Mouse (Mus musculus) mouse embryonic stem cell (cell line): ENCODE data around the gene Pld5.

Source experiments
- in situ Hi-C, 2 experiments: fragments of 300-500 bp; cut with MboI; formaldehyde crosslinking; loops; 1 replicate in 1 of 2; 3 replicates in 1 of 2; pipeline ENCODE4 v1.14.3; 2019 to 2020; ENCODE audit warnings: low sequenced_read_pairs in 2 of 2, low pct_unique_long_range_greater_than_20kb in 1 of 2, mixed read lengths in 1 of 2; ENCODE audit not compliant: unreplicated experiment in 1 of 2

Gene Pld5

DNA sequence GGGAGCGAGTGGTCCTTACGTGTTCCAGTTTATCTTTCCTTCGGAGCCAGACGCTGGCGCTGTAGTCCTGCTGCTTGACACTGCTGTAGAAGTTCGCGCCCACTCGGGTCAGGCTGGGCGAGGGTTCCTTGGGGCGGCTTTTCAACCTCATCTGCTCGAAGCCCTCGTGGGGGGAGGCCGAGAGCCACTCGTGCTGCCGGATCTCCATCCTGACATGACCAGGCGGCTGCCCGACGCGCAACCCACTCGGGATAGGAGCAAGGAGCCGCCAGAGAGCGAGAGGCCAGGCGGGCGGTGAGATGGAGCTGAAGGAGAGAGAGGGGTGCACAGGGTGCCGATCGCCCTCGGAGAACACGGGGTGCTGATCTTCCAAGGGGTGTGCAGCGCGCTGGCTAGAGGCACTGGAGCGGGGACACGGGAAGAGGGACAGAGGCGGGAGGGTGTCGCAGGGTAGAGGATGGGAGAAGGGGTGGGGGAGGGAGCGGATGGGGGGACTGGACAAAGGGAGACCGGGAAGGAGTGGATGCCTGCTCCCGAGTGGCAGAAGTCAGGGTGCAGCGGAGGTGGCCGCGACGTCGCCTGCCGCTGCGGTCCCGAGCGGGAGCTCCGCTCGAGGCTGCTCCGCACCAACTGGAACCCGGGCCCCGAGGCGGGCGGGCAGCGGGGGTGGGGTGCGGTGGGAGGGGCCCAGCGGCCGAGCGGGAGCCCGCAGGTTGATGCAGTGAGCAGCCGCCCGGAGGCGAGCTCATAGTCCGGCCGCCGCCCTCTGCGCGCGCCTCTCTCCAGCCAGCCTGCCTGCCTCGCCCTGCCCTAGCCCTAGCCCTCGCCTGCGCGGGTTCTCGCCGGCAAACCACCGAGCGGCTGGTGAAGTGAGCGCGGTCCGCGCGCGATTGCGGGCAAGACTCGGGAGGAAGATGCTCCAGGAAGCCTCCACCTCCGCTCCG is at the start of gene Pld5:
Pld5 (minus strand) TSS at position 646 of the 944 bp plus-strand sequence.
- in situ Hi-C loops = no loop called here

DNA sequence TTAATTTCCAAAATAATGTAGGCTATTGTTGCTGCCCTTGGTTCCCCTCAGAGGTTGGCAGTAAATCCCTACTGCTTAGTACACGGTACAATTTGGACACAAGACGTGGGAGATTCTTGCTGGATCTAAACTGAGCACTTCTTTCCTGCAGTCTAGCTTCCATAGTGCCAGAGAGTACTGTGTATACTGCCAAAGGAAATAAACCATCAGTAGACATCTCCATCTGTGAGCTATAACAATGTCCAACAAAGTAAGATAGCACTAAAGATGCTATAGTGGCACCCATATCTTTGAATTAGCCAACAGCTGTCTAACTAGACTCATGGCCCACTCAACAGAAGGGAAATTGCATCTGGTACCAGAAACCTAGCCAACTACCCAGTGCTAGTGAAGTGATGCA is 40.0 kb upstream of the Pld5 start:
- in situ Hi-C loops = no loop called here

DNA sequence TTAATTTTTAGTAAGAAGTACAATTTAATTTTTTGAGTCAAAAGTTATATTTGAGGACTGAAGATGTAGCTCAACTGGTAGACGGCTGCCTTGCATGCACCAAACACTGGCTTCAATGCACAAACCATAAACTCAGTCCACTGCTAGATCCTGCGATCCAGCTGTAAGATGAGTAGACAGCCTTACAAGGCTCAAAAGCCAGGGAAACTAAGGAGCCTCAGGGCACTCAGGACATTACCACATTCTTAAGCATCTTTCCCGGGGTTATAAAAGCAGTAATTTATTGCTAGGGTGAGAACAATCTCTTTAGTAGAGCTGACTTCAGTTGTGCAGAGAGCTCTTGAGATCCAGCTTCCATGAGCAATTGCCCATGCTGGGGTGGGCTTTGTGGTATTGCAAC is 35.1 kb upstream of the Pld5 start:
- in situ Hi-C loops = no loop called here

DNA sequence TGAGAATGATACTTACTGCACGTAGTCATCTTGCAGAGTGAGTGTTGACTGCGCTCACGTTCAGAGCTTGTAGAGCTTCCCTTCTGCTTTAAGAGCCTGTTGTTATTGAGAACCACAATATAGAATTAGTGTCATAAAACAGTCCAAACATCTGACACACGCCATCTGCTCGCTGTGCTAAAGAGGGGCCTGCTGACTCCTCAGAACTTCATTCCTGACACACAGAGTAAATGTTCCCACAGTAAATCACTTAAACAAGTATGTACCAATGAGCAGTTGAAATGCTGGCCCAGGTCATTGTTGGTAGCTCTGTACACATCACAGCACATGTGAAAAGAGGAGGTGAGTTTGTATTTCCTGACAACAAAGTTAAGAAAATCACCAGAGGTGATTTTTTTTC is 14.3 kb upstream of the Pld5 start:
- in situ Hi-C loops = no loop called here

- in situ Hi-C loops = no loop called here
These were observed 484 bp upstream of the Pld5 start for GRCm38 (mm10) chr1:176275611-176275980.

DNA sequence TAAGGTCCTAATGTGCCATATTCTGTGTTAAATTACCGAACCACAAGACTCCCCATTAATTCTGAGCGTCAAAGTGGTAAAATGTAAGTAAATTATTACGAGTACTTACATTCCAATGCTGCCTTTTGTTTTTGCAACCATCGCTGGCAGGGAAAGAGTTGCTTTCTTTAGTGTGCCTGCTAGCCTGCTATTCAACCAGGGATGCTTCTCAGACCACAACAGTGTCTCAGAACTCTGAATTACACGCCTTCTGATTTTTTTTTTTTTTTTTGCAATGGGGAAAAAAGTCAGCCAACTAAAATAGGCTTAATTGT is 26.4 kb downstream of the Pld5 start:
- in situ Hi-C loops = loop anchor here in 1 of 2 experiments (25.0 kb wide), 1 partner anchor 414 kb away; no protein-coding TSS in a partner anchor

DNA sequence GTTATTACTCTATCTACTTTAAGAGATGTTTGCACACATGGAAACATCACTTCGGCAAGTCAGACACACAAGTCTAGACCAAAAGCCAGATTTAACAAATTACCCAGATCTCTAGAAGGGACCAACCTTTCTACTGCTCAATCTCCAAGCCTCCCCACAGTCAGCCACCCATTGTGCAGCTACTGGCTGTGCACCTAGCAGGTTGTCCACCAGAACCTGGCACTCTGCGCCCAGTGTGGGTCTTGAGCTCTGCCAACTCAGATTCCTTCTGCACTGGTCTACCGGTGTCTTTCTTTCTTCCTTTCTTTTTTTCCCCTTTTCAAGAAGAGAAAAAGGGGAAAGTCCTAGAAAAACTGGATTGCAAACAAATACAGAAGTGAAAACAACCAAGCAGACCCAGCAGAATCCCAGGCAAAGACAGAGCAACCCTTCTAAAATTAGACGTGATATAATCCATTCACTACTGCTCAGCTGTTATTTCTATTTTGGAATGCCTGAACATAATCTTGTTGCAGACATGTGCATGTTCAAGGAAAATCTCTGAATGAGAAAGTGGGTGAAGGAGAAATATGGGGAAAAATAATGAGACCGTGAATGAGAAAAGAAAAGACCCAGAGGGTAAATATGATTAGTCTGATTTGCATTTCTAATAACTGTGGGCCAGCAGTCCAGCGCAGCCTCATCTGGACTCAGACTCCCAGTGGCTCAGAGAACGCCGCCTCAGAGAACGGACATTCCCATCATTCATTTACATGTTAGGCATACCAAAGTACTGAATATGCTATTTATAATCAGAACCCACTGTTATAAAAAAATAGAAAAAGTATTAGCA is 27.0 kb downstream of the Pld5 start:
- in situ Hi-C loops = loop anchor here in 1 of 2 experiments (25.0 kb wide), 1 partner anchor 414 kb away; no protein-coding TSS in a partner anchor

DNA sequence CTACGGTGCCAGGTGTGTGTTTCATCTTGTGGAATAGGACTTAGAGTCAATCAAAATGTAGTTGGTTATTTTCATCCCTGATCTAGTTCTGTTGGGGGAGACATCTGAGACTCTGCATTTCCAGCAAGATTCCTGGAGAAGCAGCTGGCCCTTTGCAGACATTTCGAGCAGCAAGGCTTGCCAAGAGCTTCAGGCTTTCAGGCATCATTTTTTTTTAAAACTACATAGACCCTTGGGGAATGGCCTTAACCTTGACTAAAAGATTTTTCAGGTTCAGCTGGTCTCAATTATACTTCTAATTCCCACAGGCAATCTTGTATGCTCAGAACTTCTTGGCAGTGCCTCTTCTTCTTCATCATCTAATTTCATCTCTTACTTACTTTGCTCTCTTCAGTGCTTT is 35.9 kb downstream of the Pld5 start:
- in situ Hi-C loops = loop anchor here in 1 of 2 experiments (25.0 kb wide), 1 partner anchor 423 kb away; no protein-coding TSS in a partner anchor

DNA sequence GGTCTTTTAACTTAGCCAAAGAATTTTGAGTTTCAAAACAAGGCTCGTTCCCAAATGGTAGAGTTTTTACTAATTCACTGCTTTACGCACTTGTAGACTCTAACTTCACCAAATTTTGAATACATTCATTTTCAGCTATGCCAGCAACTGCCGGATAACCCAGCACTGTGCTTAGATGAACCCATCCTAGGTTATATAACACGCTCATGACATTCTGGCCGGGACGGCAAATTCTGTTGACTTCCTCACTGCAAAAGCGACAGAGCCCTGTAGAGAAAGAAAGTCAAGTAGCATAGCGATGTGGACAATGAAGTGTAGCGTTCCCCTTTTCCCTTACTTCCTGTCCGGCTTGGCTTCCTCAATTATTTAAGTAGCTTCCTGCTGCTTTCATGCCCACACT is 51.3 kb downstream of the Pld5 start:
- in situ Hi-C loops = no loop called here

- in situ Hi-C loops = no loop called here
These were observed 51.9 kb downstream of the Pld5 start for GRCm38 (mm10) chr1:176223196-176223595.

GRCm38 (mm10) chr1:176218217-176218616 is 56.9 kb downstream of the Pld5 start:
- in situ Hi-C loops = no loop called here

DNA sequence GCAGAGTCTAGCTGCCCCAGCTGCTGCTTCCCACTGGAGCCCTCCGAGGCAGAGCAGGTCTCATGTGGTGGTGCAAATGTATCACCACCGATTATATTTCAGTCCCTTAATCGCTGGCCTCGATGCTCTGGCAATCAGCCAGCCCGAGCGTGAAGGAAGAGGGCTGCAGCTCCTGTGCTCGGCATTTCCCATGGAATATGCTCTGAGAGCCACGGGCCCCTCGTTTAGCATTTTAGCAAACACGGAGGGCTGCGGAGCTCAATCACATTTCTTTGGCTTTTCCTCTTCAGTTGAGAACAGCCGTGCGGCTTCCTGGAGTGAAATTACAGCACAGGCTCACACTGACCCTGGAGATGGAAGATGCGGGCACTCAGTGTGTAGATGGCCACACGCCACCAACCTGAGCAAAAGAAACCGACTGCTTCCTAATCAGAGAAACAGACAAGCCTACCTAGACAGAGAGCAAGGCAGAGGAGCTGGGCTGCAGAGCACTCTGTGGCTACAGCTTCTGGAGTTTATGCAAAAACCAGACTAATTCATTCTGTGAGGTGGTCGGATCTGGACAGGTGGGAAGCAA is 61.4 kb downstream of the Pld5 start:
- in situ Hi-C loops = no loop called here

GRCm38 (mm10) chr1:176212922-176213644 is 62.0 kb downstream of the Pld5 start:
- in situ Hi-C loops = no loop called here

DNA sequence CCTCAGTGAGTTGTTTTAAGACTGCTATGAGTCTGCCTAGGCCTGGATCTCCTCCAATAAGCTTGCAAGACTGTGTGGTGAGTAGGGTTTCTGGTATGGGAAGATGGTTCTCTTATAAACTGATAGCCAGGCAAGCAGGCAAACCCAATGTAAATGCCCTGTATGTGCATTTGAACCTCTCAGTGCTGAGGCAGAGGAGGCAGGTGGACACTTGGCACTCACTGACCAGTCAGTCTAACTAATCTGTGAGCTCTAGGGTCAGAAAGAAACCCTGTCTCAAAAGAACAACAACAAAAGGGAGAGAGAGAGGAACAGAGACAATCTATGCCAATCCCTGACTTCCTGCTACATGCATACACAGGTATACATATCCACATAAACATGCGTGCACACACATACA is 64.3 kb downstream of the Pld5 start:
- in situ Hi-C loops = no loop called here

- in situ Hi-C loops = no loop called here
These were observed 67.1 kb downstream of the Pld5 start for GRCm38 (mm10) chr1:176208014-176208413.

GRCm38 (mm10) chr1:176202360-176202759 is 72.8 kb downstream of the Pld5 start:
- in situ Hi-C loops = no loop called here

DNA sequence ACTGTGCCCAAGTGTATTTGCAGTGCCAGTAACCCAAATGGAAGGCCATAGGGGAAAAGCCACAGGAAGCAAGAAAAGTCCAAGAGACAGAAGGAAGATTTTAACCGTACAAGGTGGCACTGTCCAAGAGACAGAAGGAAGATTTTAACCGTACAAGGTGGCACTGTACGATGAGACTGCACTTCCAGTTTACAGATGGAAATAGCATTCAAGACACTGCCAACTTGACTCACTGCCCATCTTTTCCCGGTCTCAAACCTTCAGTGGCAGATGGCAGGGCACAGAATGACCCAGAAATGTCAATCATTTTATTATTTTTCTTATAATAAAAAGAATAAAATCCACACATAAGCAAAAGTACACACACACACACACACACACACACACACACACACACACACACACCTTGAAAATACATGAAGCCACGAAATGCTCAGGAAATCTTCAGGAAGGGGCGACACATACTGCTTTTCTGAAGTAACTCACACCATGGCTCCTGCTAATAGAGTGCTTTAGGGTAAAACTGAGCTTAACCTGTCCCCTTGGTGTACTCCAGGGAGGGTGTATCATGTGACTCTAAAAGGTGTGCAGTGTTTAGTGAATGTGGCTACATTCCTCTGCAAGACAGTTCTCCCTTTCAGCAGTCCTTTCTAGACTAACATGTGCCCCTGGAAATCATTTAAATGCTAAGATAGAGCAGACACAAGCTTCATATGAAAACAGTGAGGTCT is 77.9 kb downstream of the Pld5 start:
- in situ Hi-C loops = no loop called here

GRCm38 (mm10) chr1:176196341-176196740 is 78.8 kb downstream of the Pld5 start:
- in situ Hi-C loops = no loop called here
